Mouse (Mus musculus): Measurements from ENCODE around the gene Traf1.
A peak's percentile ranks its signal among the peaks of the same experiment; 100 is the strongest.

The Traf1 gene

GRCm38 (mm10) chr2:34902731-34903130, 58.8 kb downstream of the Traf1 start:
- DNase-seq (ENCODE audit: low spot score in 2 of 2) = no peak

GRCm38 (mm10) chr2:34901726-34902125, 59.8 kb downstream of the Traf1 start:
- no peak for DNase-seq (ENCODE audit: low spot score in 2 of 2)

DNA sequence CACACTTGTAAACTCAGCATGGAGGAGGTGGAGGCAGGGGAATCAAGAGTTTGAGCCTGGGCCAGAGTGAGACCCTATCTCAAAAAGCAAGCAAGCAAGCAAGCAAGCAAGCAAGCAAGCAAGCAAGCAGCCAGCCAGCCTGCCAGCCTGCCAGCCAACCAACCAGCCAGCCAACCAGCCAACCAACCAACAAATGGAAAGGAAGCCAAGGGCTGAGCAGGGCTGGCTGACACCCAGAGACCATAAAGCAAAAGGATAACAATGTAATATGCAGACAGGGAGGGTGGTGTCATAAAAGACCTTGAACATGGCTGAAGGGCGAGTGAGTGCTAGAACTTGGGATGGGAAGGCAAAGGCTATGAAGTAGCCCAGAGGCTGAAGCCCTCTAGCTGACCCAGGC, 61.2 kb downstream of the Traf1 start:
- no peak for DNase-seq (ENCODE audit: low spot score in 2 of 2)

DNA sequence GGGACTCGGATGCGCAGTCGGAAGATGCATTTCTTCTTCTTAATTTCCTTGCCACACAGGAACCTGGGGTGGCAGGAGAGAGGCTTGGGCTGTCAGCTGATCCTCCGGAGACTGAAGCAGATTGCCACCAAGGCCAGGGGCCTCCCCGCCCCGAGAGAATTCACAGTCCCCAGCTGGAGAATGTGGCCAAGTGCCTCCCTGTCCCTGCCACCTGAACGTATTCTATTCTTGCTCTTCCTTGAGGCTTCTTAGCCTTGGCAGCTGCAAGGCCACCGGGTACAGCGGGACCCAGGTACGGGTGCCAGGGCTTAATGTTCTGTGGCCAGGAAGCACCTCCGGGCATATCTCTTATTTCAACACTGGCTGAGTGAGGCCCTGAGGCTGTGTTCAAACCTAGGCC, 61.9 kb downstream of the Traf1 start:
- no peak for DNase-seq (ENCODE audit: low spot score in 2 of 2)

GRCm38 (mm10) chr2:34897820-34898219, 63.8 kb downstream of the Traf1 start:
- DNase-seq (ENCODE audit: low spot score in 2 of 2) = peak in 1 of 2 experiments; percentile 41

- DNase-seq (ENCODE audit: low spot score in 2 of 2) = no peak
Observed at GRCm38 (mm10) chr2:34896821-34897460, 64.6 kb downstream of the Traf1 start.

DNA sequence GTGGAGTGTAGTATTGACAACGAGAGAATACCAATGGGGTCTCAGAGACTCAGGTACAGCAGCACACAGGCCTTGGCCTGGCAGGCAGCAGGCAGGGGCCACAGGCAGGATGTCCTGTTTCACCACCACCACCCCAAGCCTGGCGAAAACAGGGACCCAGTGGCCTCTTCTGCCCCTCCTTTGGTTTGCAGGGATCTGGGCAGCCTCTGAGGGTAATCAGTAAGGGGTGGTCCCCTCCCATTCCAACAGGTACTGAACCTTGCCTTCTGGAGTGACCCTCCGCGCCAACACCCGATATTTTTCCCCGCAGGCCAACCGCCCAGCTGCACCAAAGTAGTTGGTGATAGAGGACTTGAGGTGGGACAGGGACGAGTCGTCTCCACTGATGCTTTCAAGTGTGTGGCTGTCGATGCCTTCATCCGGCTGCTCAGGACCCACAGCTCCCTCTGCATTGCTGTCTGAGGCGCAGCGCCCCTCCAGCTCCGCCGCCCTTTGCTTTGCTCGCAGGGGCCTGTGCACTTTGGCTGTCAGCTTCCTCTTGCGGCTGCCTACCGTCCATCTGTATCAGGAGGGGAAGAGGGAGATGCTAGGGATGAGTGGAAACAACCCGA, 66.0 kb downstream of the Traf1 start:
- DNase-seq (ENCODE audit: low spot score in 2 of 2) = no peak

DNA sequence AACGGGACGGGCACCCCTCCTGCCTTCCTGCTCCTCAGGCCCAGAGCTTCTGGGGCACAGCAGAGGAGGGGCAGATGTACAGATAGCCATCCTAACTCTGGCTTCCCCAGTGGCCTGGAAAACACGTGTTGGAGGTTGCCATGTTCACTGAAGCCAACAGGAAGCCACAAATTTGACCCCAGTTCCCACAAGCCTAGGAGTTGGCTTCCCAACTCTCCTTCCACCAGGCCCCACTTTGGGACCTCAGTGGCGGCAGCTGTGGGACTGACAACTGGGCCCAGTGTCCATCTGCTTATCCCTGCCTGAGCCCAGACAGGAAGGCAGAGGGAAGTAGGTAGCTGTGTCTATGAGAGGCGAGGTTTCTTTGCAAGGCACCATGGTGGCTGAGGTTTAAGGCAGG, 67.6 kb downstream of the Traf1 start:
- DNase-seq (ENCODE audit: low spot score in 2 of 2) = no peak
